Mouse (Mus musculus) forebrain, postnatal 0 days (tissue): ENCODE data around the gene Crip1. TPM values are rescaled to one million over a fixed set of nuclear protein-coding genes. Genes with fewer than 3 reads are reported as not detected.
A peak's percentile ranks its signal among the peaks of the same experiment; 100 is the strongest.

Source experiments
- ATAC-seq: fragments of 200-750 bp; cut with Nextera tagmentation; 2 replicates; pipeline ENCODE4 v1.8.0; 2017; ENCODE audit warnings: mild to moderate bottlenecking, moderate library complexity
- DNase-seq: peaks from one replicate; pipeline ENCODE4 v3.0.0-alpha.2; 2015
- H3K27ac ChIP-seq: fragments of 300-500 bp; sonication (generic); 2 replicates; pipeline ENCODE4 v1.5.1; 2014; ENCODE audit warnings: low read depth, mild to moderate bottlenecking, antibody characterized with exemption, low read length, moderate library complexity, mixed read lengths
- H3K27me3 ChIP-seq: fragments of 300-500 bp; sonication (generic); 2 replicates; pipeline ENCODE4 v1.6.1; 2014; ENCODE audit warnings: mild to moderate bottlenecking, low read length, mixed read lengths; ENCODE audit not compliant: insufficient read depth
- H3K36me3 ChIP-seq: fragments of 300-500 bp; sonication (generic); 2 replicates; pipeline ENCODE4 v1.6.1; 2014; ENCODE audit warnings: mild to moderate bottlenecking, moderate library complexity; ENCODE audit not compliant: insufficient read depth
- H3K4me1 ChIP-seq: fragments of 300-500 bp; sonication (generic); 2 replicates; pipeline ENCODE4 v1.6.1; 2014; ENCODE audit warnings: antibody characterized with exemption; ENCODE audit not compliant: insufficient read depth
- H3K4me2 ChIP-seq: fragments of 300-500 bp; sonication (generic); 2 replicates; pipeline ENCODE4 v1.6.1; 2014; ENCODE audit warnings: low read depth, mild to moderate bottlenecking, moderate library complexity
- H3K4me3 ChIP-seq: fragments of 300-500 bp; sonication (generic); 2 replicates; pipeline ENCODE4 v1.5.1; 2014; ENCODE audit warnings: low read depth, low read length, mixed read lengths
- H3K9ac ChIP-seq: fragments of 300-500 bp; sonication (generic); 2 replicates; pipeline ENCODE4 v1.6.1; 2014; ENCODE audit warnings: mild to moderate bottlenecking
- H3K9me3 ChIP-seq: fragments of 300-500 bp; sonication (generic); 2 replicates; pipeline ENCODE4 v1.6.1; 2016; ENCODE audit warnings: low read length
- CTCF ChIP-seq: sonication (generic); IDR thresholded peaks from 2 replicates; pipeline ENCODE4 v1.5.1; 2016; ENCODE audit warnings: antibody characterized with exemption, control low read depth, low read depth
- WGBS: fragments of 180-500 bp; shearing (Covaris S2); extraction: QIAGEN DNeasy Blood & Tissue Kit; methylation state at CpG from one replicate; pipeline ENCODE4 v1.1.7; 2014; 5-methylcytosine and 5-hydroxymethylcytosine counted together
- polyA plus RNA-seq: library from polyadenylated mRNA; unstranded; fragments of >200 nt; fragmentation: Nextera tagmentation; extraction: Ambion mirVana; gene quantifications from 2 replicates; pipeline ENCODE4 v1.2.1, GENCODE M21; 2015
- total RNA-seq: library from RNA; depleted of rRNA; stranded (reverse); fragments of >200 nt; gene quantifications from 2 replicates; pipeline ENCODE4 v1.2.3, GENCODE M21; 2014

Crip1 gene
- total and polyA plus RNA-seq, 2 experiments from 2014 or later, result 16.1 to 28.9 TPM

DNA sequence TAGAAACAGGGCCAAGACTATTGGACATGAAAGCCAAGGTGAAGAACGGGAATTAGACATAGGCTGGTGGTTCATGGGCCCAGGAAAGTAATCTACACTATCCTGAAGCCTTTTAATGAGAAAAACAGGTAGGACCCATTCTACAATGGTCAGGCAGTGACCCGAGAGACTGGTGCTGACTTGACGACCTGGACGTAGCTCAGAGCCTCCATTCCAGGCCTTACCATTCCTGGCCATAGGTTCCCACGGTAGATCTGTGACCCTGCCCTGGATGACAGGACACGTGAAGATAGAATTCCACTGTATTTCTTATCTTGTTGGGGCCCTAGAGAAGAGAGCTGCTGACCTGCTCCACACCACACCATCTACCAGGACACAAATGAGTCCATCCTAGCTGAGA lies 7.8 kb upstream of the Crip1 start:
- Histone ChIP-seq H3K36me3 (peaks cover 42% of the 10 kb centered on the region), H3K4me1 (peaks cover 29% of the 10 kb centered on the region), H3K4me3 (no peak overlapping the region), H3K9me3 (no peaks in the 10 kb centered on the region), H3K27ac (no peak overlapping the region), H3K4me2 (no peak overlapping the region), H3K27me3 (no peaks in the 10 kb centered on the region), H3K9ac (no peak overlapping the region)
- 78% methylated on average over 6 of the region's 6 CpGs for whole genome bisulfite sequencing
- ATAC-seq (no peak), DNase-seq (no peak)
- no peak for TF ChIP-seq CTCF

DNA sequence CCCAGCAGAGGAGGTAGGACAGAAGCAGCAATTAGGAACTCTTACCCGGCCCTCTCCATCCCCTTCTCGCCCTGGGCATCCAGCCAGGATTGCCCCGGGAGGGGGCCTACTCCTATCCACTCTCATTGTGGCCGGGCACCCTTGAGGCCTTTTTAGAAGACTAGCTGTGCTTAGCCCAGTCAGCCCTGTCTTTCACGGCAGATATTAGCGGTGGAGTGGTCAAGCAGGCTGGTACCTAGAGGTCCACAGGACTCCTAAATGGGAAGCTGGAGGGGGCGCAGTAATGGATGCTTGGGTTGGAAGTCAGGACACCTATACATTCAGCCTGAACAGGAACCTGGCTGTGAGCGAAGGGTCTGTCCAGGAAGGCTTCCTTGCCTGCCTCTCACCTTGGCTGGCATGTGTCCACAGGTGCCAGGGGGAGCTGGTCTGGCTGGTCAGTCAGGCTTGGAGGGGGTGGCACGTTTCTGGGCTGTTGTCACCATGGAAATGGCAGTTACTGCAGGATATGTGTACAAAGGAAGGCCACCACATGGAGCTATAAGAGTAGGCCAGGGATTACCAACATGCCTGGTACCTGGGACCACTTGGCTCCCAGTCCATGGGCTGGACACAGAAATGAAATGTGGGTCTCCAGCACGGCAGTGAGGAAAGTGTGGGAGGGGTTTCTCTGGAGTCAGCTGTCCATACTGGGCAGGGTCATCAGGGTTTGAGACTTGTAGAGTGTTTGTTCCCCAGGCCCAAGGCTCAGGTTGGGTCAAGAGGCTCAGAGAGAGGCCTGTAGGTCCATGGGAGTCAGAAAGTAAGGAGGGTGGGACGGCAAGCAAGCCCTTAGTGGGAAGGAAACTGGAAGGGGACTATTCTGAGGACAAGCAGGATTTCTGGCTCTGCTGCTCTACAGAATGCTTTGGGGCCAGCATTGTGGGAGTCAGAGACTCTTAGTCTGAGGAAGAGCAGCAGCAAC lies 6.9 kb upstream of the Crip1 start:
- Histone ChIP-seq H3K9me3 (no peaks in the 10 kb centered on the region), H3K4me2 (peak overlapping the region; percentile 61), H3K27me3 (no peaks in the 10 kb centered on the region), H3K27ac (peak overlapping the region; percentile 92), H3K36me3 (peaks cover 43% of the 10 kb centered on the region), H3K4me3 (peak overlapping the region; percentile 66), H3K9ac (peak overlapping the region; percentile 77), H3K4me1 (peaks cover 29% of the 10 kb centered on the region)
- ATAC-seq (peak; percentile 18), DNase-seq (peak; percentile 35)
- no peak for TF ChIP-seq CTCF
- WGBS, result 23% methylated on average over 11 of the region's 11 CpGs

GRCm38 (mm10) chr12:113139908-113140615 lies 6.1 kb upstream of the Crip1 start, which contains the start of gene Crip2:
Gene Crip2 (plus strand): TSS chr12:113140236.
- peak within 1 kb of the TSS; percentile 77 for H3K9ac ChIP-seq

GRCm38 (mm10) chr12:113140616-113141411 lies 5.3 kb upstream of the Crip1 start:
- peak overlapping the region; percentile 77 for H3K9ac ChIP-seq
- ATAC-seq (peak; percentile 36; the same call in 1 of the 2 replicates), DNase-seq (no peak)
- no peak for TF ChIP-seq CTCF
- H3K27me3 ChIP-seq, result no peaks in the 10 kb centered on the region
- WGBS, result 2% methylated on average over 49 of the region's 49 CpGs
- peak overlapping the region; percentile 61 for H3K4me2 ChIP-seq
- H3K9me3 ChIP-seq, result no peaks in the 10 kb centered on the region
- peak overlapping the region; percentile 66 for H3K4me3 ChIP-seq
- peak overlapping the region; percentile 92 for H3K27ac ChIP-seq
- peaks cover 29% of the 10 kb centered on the region for H3K4me1 ChIP-seq
- peaks cover 44% of the 10 kb centered on the region for H3K36me3 ChIP-seq

More at GRCm38 (mm10) chr12:113139908-113140615, 6.1 kb upstream of the Crip1 start, which contains the start of gene Crip2:
- DNase-seq (peak; percentile 96), ATAC-seq (peak; percentile 90)
- Histone ChIP-seq H3K36me3 (peaks cover 43% of the 10 kb centered on the region), H3K4me2 (peak within 1 kb of the TSS; percentile 61), H3K27me3 (no peaks in the 10 kb centered on the region), H3K9me3 (no peaks in the 10 kb centered on the region), H3K4me3 (peak within 1 kb of the TSS; percentile 66), H3K27ac (peak within 1 kb of the TSS; percentile 92), H3K4me1 (peaks cover 29% of the 10 kb centered on the region)
- TF ChIP-seq CTCF, result peak; percentile 53
- 3% methylated on average over 68 of the region's 68 CpGs for WGBS

DNA sequence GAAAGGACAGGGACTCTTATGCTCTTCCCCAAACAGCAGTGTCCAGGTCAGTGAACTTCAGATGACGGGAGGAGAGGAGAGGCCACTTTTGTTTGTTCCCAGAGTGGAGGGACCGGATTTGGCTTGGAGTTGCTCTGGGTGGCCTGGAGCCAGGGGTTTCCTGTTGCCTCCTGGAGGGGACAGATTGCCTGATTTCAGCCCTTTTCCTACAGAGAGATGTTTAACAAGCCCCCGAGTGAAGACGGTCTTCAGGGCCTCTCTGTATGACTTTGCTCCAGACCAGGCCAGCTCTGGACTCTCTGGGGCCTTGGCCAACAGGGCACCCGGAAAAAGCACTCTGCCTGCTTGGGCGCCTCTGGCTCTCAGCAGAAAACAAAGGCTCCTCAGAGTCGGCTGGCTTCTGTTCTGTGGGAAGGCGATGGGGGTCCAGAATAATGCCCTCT lies 4.6 kb upstream of the Crip1 start:
- peaks cover 29% of the 10 kb centered on the region for H3K4me1 ChIP-seq
- peaks cover 37% of the 10 kb centered on the region for H3K36me3 ChIP-seq
- peak overlapping the region; percentile 61 for H3K4me2 ChIP-seq
- ATAC-seq, result no peak
- 12% methylated on average over 8 of the region's 8 CpGs for WGBS
- no peak for TF ChIP-seq CTCF
- no peaks in the 10 kb centered on the region for H3K27me3 ChIP-seq
- H3K4me3 ChIP-seq, result peak overlapping the region; percentile 66
- DNase-seq, result peak; percentile 48
- peak overlapping the region; percentile 92 for H3K27ac ChIP-seq
- no peaks in the 10 kb centered on the region for H3K9me3 ChIP-seq
- H3K9ac ChIP-seq, result peak overlapping the region; percentile 77
